Mouse (Mus musculus): Measurements from ENCODE around the gene Nxpe5. TPM values are rescaled to one million over a fixed set of nuclear protein-coding genes. Genes with fewer than 3 reads are reported as not detected.

Nxpe5 gene
- polyA plus RNA-seq, 1 experiment: 0.33 TPM

- Histone ChIP-seq H3K36me3 (ENCODE audit: control insufficient read depth, insufficient read depth, low read length) (no peaks in the 10 kb centered on the region), H3K4me3 (ENCODE audit: insufficient read depth, low read depth, low read length) (no peak overlapping the region), H3K27me3 (replicated peaks; ENCODE audit: control insufficient read depth, insufficient read depth, low read length) (no peaks in the 10 kb centered on the region; the same call in 1 of the 2 replicates), H3K4me1 (ENCODE audit: control insufficient read depth, insufficient read depth, low read length) (no peaks in the 10 kb centered on the region), H3K27ac (ENCODE audit: insufficient read depth, low read depth, low read length) (no peak overlapping the region)
- WGBS: 81% methylated on average over 3 of the region's 3 CpGs
- TF ChIP-seq CTCF (conservative IDR thresholded peaks at IDR 0.05; ENCODE audit: insufficient read depth, insufficient read length, low read depth, low read length) (no peak), POLR2A (IDR thresholded peaks at IDR 0.05; ENCODE audit: low read depth, low read length) (no peak)
- no peak for DNase-seq
These were observed 62.2 kb downstream of the Nxpe5 start for GRCm38 (mm10) chr5:138287861-138288260.

GRCm38 (mm10) chr5:138291638-138292037 lies 65.9 kb downstream of the Nxpe5 start:
- Histone ChIP-seq H3K4me1 (ENCODE audit: control insufficient read depth, insufficient read depth, low read length) (no peaks in the 10 kb centered on the region), H3K27me3 (replicated peaks; ENCODE audit: control insufficient read depth, insufficient read depth, low read length) (no peaks in the 10 kb centered on the region), H3K4me3 (ENCODE audit: insufficient read depth, low read depth, low read length) (no peak overlapping the region), H3K36me3 (ENCODE audit: control insufficient read depth, insufficient read depth, low read length) (no peaks in the 10 kb centered on the region), H3K27ac (ENCODE audit: insufficient read depth, low read depth, low read length) (no peak overlapping the region)
- DNase-seq: no peak
- TF ChIP-seq POLR2A (IDR thresholded peaks at IDR 0.05; ENCODE audit: low read depth, low read length): no peak
- no peak for TF ChIP-seq CTCF (conservative IDR thresholded peaks at IDR 0.05; ENCODE audit: insufficient read depth, insufficient read length, low read depth, low read length)
- WGBS: 59% methylated on average over 1 of the region's 1 CpGs

GRCm38 (mm10) chr5:138294158-138294557 lies 68.5 kb downstream of the Nxpe5 start:
- TF ChIP-seq POLR2A (IDR thresholded peaks at IDR 0.05; ENCODE audit: low read depth, low read length): no peak
- no peak for TF ChIP-seq CTCF (conservative IDR thresholded peaks at IDR 0.05; ENCODE audit: insufficient read depth, insufficient read length, low read depth, low read length)
- Histone ChIP-seq H3K4me3 (ENCODE audit: insufficient read depth, low read depth, low read length) (no peak overlapping the region), H3K4me1 (ENCODE audit: control insufficient read depth, insufficient read depth, low read length) (no peaks in the 10 kb centered on the region), H3K36me3 (ENCODE audit: control insufficient read depth, insufficient read depth, low read length) (no peaks in the 10 kb centered on the region), H3K27me3 (replicated peaks; ENCODE audit: control insufficient read depth, insufficient read depth, low read length) (no peaks in the 10 kb centered on the region), H3K27ac (ENCODE audit: insufficient read depth, low read depth, low read length) (no peak overlapping the region)
- DNase-seq: no peak

GRCm38 (mm10) chr5:138299613-138300012 lies 73.9 kb downstream of the Nxpe5 start:
- Histone ChIP-seq H3K4me3 (ENCODE audit: insufficient read depth, low read depth, low read length) (no peak overlapping the region), H3K27ac (ENCODE audit: insufficient read depth, low read depth, low read length) (no peak overlapping the region), H3K36me3 (ENCODE audit: control insufficient read depth, insufficient read depth, low read length) (no peaks in the 10 kb centered on the region), H3K4me1 (ENCODE audit: control insufficient read depth, insufficient read depth, low read length) (no peaks in the 10 kb centered on the region), H3K27me3 (replicated peaks; ENCODE audit: control insufficient read depth, insufficient read depth, low read length) (no peaks in the 10 kb centered on the region)
- DNase-seq: no peak
- WGBS: 84% methylated on average over 2 of the region's 2 CpGs
- TF ChIP-seq POLR2A (IDR thresholded peaks at IDR 0.05; ENCODE audit: low read depth, low read length) (no peak), CTCF (conservative IDR thresholded peaks at IDR 0.05; ENCODE audit: insufficient read depth, insufficient read length, low read depth, low read length) (no peak)

Other genes starting within 250 kb of the Nxpe5 start
- gene Azgp1, start 244.4 kb upstream of the Nxpe5 start, polyA plus RNA-seq (2012; rRNA removed): 5.1 and 5.3 TPM in 2 replicates
- gene Smok3a, start 204.6 kb upstream of the Nxpe5 start, polyA plus RNA-seq (2012; rRNA removed): not detected in 2 replicates
- not detected in 2 replicates for gene Smok3b, start 204.5 kb upstream of the Nxpe5 start, polyA plus RNA-seq (2012; rRNA removed)
- gene Smok3c, start 172.7 kb upstream of the Nxpe5 start, polyA plus RNA-seq (2012; rRNA removed): not detected in 2 replicates
- 8.3 and 10.2 TPM in 2 replicates for gene Zkscan1, start 140.8 kb upstream of the Nxpe5 start, polyA plus RNA-seq (2012; rRNA removed)
- 9.8 and 10.9 TPM in 2 replicates for gene Zscan21, start 109.0 kb upstream of the Nxpe5 start, polyA plus RNA-seq (2012; rRNA removed)
- 3.4 and 4.4 TPM in 2 replicates for gene Zfp113, start 70.2 kb upstream of the Nxpe5 start, polyA plus RNA-seq (2012; rRNA removed)
- 141 and 144 TPM in 2 replicates for gene Cops6, start 64.8 kb upstream of the Nxpe5 start, polyA plus RNA-seq (2012; rRNA removed)
- 22.9 and 23.6 TPM in 2 replicates for gene Ap4m1, start 53.9 kb upstream of the Nxpe5 start, polyA plus RNA-seq (2012; rRNA removed)
- 15.5 and 16.5 TPM in 2 replicates for gene Mcm7, start 53.5 kb upstream of the Nxpe5 start, polyA plus RNA-seq (2012; rRNA removed)
- gene Taf6, start 38.4 kb upstream of the Nxpe5 start, polyA plus RNA-seq (2012; rRNA removed): 52.6 and 56.3 TPM in 2 replicates
- gene Cnpy4, start 38.4 kb upstream of the Nxpe5 start, polyA plus RNA-seq (2012; rRNA removed): 4.2 and 5.7 TPM in 2 replicates
- 3.6 and 4.4 TPM in 2 replicates for gene Mblac1, start 31.6 kb upstream of the Nxpe5 start, polyA plus RNA-seq (2012; rRNA removed)
- gene Lamtor4, start 29.6 kb downstream of the Nxpe5 start, polyA plus RNA-seq (2012; rRNA removed): 362 and 389 TPM in 2 replicates
- 28.5 and 35.1 TPM in 2 replicates for gene BC037034, start 38.1 kb downstream of the Nxpe5 start, polyA plus RNA-seq (2012; rRNA removed)
- gene Gal3st4, start 46.9 kb downstream of the Nxpe5 start, polyA plus RNA-seq (2012; rRNA removed): 0.13 and 0.19 TPM in 2 replicates
- not detected in 2 replicates for gene Gm43720, start 54.1 kb downstream of the Nxpe5 start, polyA plus RNA-seq (2012; rRNA removed)
- 1.2 and 1.5 TPM in 2 replicates for gene Gpc2, start 54.1 kb downstream of the Nxpe5 start, polyA plus RNA-seq (2012; rRNA removed)
- 0.30 and 0.34 TPM in 2 replicates for gene Stag3, start 54.3 kb downstream of the Nxpe5 start, polyA plus RNA-seq (2012; rRNA removed)
- 0.11 and 0.33 TPM in 2 replicates for gene Pvrig, start 116.1 kb downstream of the Nxpe5 start, polyA plus RNA-seq (2012; rRNA removed)
- 4.2 and 5.6 TPM in 2 replicates for gene Zfp157, start 215.6 kb downstream of the Nxpe5 start, polyA plus RNA-seq (2012; rRNA removed)

Measured in kidney, adult 2 months (tissue).